Mouse (Mus musculus): ENCODE measurements around the gene Map3k6. TPM values are rescaled to one million over a fixed set of nuclear protein-coding genes. Genes with fewer than 3 reads are reported as not detected.
A peak's percentile ranks its signal among the peaks of the same experiment; 100 is the strongest.

The Map3k6 gene
- polyA plus RNA-seq, 1 experiment from 2014 or later: 2.6 TPM

GRCm38 (mm10) chr4:133242710-133243109, 2.1 kb downstream of the Map3k6 start:
- no peak for ATAC-seq (ENCODE audit: low read depth)
- H3K4me2 ChIP-seq (ENCODE audit: low read depth, low read length): no peak overlapping the region
- peaks cover 27% of the 10 kb centered on the region for H3K27me3 ChIP-seq (ENCODE audit: control insufficient read depth, insufficient read depth, low read length)
- H3K4me1 ChIP-seq (ENCODE audit: control insufficient read depth, insufficient read depth, low read length): no peaks in the 10 kb centered on the region
- no peaks in the 10 kb centered on the region for H3K36me3 ChIP-seq (ENCODE audit: control insufficient read depth, insufficient read depth, low read length)
- 54% methylated on average over 9 of the region's 9 CpGs for WGBS
- no peak overlapping the region for H3K4me3 ChIP-seq (ENCODE audit: low read depth, low read length)
- no peak overlapping the region for H3K27ac ChIP-seq (ENCODE audit: low read depth, low read length)
- no peak overlapping the region for H3K9ac ChIP-seq (replicated peaks; ENCODE audit: low read depth, low read length)
- no peaks in the 10 kb centered on the region for H3K9me3 ChIP-seq (ENCODE audit: control insufficient read depth, low read length)

DNA sequence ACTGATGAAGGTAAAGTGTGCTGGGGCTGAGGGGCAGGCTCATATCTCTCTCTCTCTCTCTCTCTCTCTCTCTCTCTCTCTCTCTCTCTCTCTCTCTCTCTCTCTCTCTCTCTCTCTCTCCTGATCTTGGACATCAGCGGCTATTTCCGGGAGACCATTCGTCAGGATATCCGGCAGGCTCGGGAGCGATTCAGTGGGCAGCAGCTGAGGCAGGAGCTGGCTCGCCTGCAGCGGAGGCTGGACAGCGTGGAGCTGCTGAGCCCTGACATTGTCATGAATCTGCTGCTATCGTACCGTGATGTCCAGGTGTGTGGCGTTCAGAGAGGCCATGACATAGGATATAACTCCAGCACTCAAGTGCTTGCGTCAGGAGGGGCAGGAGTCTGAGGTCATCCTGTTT, 2.9 kb downstream of the Map3k6 start:
- no peaks in the 10 kb centered on the region for H3K9me3 ChIP-seq (ENCODE audit: control insufficient read depth, low read length)
- peaks cover 27% of the 10 kb centered on the region for H3K27me3 ChIP-seq (ENCODE audit: control insufficient read depth, insufficient read depth, low read length)
- no peaks in the 10 kb centered on the region for H3K4me1 ChIP-seq (ENCODE audit: control insufficient read depth, insufficient read depth, low read length)
- 35% methylated on average over 13 of the region's 13 CpGs for WGBS
- H3K4me3 ChIP-seq (ENCODE audit: low read depth, low read length): no peak overlapping the region
- no peaks in the 10 kb centered on the region for H3K36me3 ChIP-seq (ENCODE audit: control insufficient read depth, insufficient read depth, low read length)
- no peak overlapping the region for H3K27ac ChIP-seq (ENCODE audit: low read depth, low read length)
- H3K4me2 ChIP-seq (ENCODE audit: low read depth, low read length): no peak overlapping the region
- no peak overlapping the region for H3K9ac ChIP-seq (replicated peaks; ENCODE audit: low read depth, low read length)
- ATAC-seq (ENCODE audit: low read depth): no peak

GRCm38 (mm10) chr4:133244289-133244688, 3.7 kb downstream of the Map3k6 start:
- 94% methylated on average over 1 of the region's 1 CpGs for WGBS
- H3K9ac ChIP-seq (replicated peaks; ENCODE audit: low read depth, low read length): no peak overlapping the region
- ATAC-seq (ENCODE audit: low read depth): no peak
- H3K9me3 ChIP-seq (ENCODE audit: control insufficient read depth, low read length): no peaks in the 10 kb centered on the region
- no peak overlapping the region for H3K27ac ChIP-seq (ENCODE audit: low read depth, low read length)
- no peak overlapping the region for H3K4me3 ChIP-seq (ENCODE audit: low read depth, low read length)
- H3K36me3 ChIP-seq (ENCODE audit: control insufficient read depth, insufficient read depth, low read length): no peaks in the 10 kb centered on the region
- H3K27me3 ChIP-seq (ENCODE audit: control insufficient read depth, insufficient read depth, low read length): peaks cover 27% of the 10 kb centered on the region
- no peak overlapping the region for H3K4me2 ChIP-seq (ENCODE audit: low read depth, low read length)
- H3K4me1 ChIP-seq (ENCODE audit: control insufficient read depth, insufficient read depth, low read length): no peaks in the 10 kb centered on the region

DNA sequence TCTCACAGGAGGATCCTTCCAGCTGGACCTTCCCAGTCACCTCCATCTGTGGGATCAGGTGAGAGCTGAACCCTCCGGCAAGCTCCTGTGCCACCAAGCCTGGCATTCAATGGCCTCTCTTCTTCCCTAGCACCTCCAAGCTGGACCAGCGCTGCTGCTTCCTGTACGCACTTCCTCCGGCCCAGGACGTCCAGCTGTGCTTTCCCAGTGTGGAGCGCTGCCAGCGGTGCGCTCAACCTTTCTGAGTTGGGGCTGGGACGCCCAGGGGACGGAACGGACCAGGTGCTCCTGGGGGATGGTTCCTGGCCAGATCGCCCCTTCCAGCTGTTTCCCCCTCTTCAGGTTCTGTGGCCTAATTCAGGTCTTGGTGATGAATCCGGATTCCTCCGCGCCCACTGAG, 6.5 kb downstream of the Map3k6 start:
- H3K9me3 ChIP-seq (ENCODE audit: control insufficient read depth, low read length): no peaks in the 10 kb centered on the region
- H3K4me2 ChIP-seq (ENCODE audit: low read depth, low read length): no peak overlapping the region
- H3K27ac ChIP-seq (ENCODE audit: low read depth, low read length): no peak overlapping the region
- peaks cover 34% of the 10 kb centered on the region for H3K27me3 ChIP-seq (ENCODE audit: control insufficient read depth, insufficient read depth, low read length)
- 26% methylated on average over 15 of the region's 15 CpGs for WGBS
- ATAC-seq (ENCODE audit: low read depth): no peak
- no peak overlapping the region for H3K4me3 ChIP-seq (ENCODE audit: low read depth, low read length)
- H3K36me3 ChIP-seq (ENCODE audit: control insufficient read depth, insufficient read depth, low read length): no peaks in the 10 kb centered on the region
- no peak overlapping the region for H3K9ac ChIP-seq (replicated peaks; ENCODE audit: low read depth, low read length)
- H3K4me1 ChIP-seq (ENCODE audit: control insufficient read depth, insufficient read depth, low read length): peaks cover 5% of the 10 kb centered on the region; the same call in 1 of the 2 replicates

GRCm38 (mm10) chr4:133247806-133248449, 7.3 kb downstream of the Map3k6 start:
- Histone ChIP-seq H3K4me1 (ENCODE audit: control insufficient read depth, insufficient read depth, low read length) (peaks cover 5% of the 10 kb centered on the region; the same call in 1 of the 2 replicates), H3K4me2 (ENCODE audit: low read depth, low read length) (no peak overlapping the region), H3K9ac (replicated peaks; ENCODE audit: low read depth, low read length) (no peak overlapping the region), H3K27ac (ENCODE audit: low read depth, low read length) (no peak overlapping the region), H3K36me3 (ENCODE audit: control insufficient read depth, insufficient read depth, low read length) (no peaks in the 10 kb centered on the region), H3K9me3 (ENCODE audit: control insufficient read depth, low read length) (no peaks in the 10 kb centered on the region), H3K27me3 (ENCODE audit: control insufficient read depth, insufficient read depth, low read length) (peaks cover 28% of the 10 kb centered on the region), H3K4me3 (ENCODE audit: low read depth, low read length) (no peak overlapping the region)
- ATAC-seq (ENCODE audit: low read depth): no peak
- 82% methylated on average over 13 of the region's 13 CpGs for WGBS

DNA sequence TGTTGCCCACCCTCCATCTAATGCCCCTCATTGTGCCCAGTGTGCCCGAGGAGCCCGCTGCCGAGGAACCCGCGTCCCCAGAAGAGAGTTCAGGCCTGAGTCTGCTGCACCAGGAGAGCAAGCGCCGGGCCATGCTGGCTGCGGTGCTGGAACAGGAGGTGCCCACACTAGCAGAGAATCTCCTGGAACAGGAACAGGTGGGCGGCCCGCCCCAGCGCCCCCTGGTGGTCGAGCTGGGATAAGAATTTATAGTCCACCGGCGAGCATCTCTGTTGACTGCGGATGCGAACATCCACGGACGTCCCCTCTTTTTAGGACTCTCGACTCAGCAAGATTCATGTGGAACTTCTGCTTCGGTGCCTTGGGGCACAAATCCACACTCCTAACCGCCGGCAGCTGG, 10.0 kb downstream of the Map3k6 start:
- Histone ChIP-seq H3K9me3 (ENCODE audit: control insufficient read depth, low read length) (no peaks in the 10 kb centered on the region), H3K27me3 (ENCODE audit: control insufficient read depth, insufficient read depth, low read length) (peaks cover 26% of the 10 kb centered on the region), H3K4me3 (ENCODE audit: low read depth, low read length) (peak overlapping the region; percentile 18), H3K27ac (ENCODE audit: low read depth, low read length) (no peak overlapping the region), H3K4me2 (ENCODE audit: low read depth, low read length) (peak overlapping the region; percentile 50), H3K36me3 (ENCODE audit: control insufficient read depth, insufficient read depth, low read length) (no peaks in the 10 kb centered on the region), H3K9ac (replicated peaks; ENCODE audit: low read depth, low read length) (0 out of 2 replicates have a peak overlapping the region, but pooled peaks have one; percentile 21), H3K4me1 (ENCODE audit: control insufficient read depth, insufficient read depth, low read length) (peaks cover 5% of the 10 kb centered on the region; the same call in 1 of the 2 replicates)
- WGBS: 4% methylated on average over 22 of the region's 22 CpGs
- ATAC-seq (ENCODE audit: low read depth): no peak

DNA sequence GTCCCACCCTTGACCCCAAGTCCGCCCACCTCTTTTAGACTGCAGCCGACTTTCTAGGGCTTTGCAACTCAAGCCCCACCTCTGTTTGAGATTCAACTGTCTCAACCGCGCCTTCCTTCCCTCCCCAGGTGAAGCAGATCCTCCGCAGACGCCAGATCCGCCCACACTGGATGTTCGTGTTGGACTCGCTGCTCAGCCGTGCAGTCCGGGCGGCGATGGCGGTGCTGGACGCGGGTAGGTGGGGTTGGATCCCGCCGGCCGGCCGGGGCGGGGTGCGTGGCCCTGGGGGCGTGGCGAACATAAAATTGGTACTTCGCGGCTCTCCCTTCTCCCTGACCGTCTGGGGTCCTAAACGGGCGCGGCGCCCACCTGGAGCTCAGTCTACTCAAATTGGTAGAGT, 10.6 kb downstream of the Map3k6 start:
- Histone ChIP-seq H3K4me1 (ENCODE audit: control insufficient read depth, insufficient read depth, low read length) (peaks cover 5% of the 10 kb centered on the region; the same call in 1 of the 2 replicates), H3K36me3 (ENCODE audit: control insufficient read depth, insufficient read depth, low read length) (no peaks in the 10 kb centered on the region), H3K9me3 (ENCODE audit: control insufficient read depth, low read length) (no peaks in the 10 kb centered on the region), H3K4me2 (ENCODE audit: low read depth, low read length) (peak overlapping the region; percentile 50), H3K27ac (ENCODE audit: low read depth, low read length) (no peak overlapping the region), H3K4me3 (ENCODE audit: low read depth, low read length) (peak overlapping the region; percentile 18), H3K9ac (replicated peaks; ENCODE audit: low read depth, low read length) (0 out of 2 replicates have a peak overlapping the region, but pooled peaks have one; percentile 21), H3K27me3 (ENCODE audit: control insufficient read depth, insufficient read depth, low read length) (peaks cover 26% of the 10 kb centered on the region)
- under 1% methylated on average over 31 of the region's 31 CpGs for WGBS
- no peak for ATAC-seq (ENCODE audit: low read depth)

- Histone ChIP-seq H3K36me3 (ENCODE audit: control insufficient read depth, insufficient read depth, low read length) (no peaks in the 10 kb centered on the region), H3K9ac (replicated peaks; ENCODE audit: low read depth, low read length) (no peak overlapping the region), H3K4me1 (ENCODE audit: control insufficient read depth, insufficient read depth, low read length) (peaks cover 5% of the 10 kb centered on the region; the same call in 1 of the 2 replicates), H3K4me2 (ENCODE audit: low read depth, low read length) (no peak overlapping the region), H3K27me3 (ENCODE audit: control insufficient read depth, insufficient read depth, low read length) (peaks cover 26% of the 10 kb centered on the region), H3K27ac (ENCODE audit: low read depth, low read length) (no peak overlapping the region), H3K9me3 (ENCODE audit: control insufficient read depth, low read length) (no peaks in the 10 kb centered on the region), H3K4me3 (ENCODE audit: low read depth, low read length) (no peak overlapping the region)
- 45% methylated on average over 4 of the region's 4 CpGs for WGBS
- ATAC-seq (ENCODE audit: low read depth): no peak
Measured at GRCm38 (mm10) chr4:133252089-133252488, 11.5 kb downstream of the Map3k6 start.

DNA sequence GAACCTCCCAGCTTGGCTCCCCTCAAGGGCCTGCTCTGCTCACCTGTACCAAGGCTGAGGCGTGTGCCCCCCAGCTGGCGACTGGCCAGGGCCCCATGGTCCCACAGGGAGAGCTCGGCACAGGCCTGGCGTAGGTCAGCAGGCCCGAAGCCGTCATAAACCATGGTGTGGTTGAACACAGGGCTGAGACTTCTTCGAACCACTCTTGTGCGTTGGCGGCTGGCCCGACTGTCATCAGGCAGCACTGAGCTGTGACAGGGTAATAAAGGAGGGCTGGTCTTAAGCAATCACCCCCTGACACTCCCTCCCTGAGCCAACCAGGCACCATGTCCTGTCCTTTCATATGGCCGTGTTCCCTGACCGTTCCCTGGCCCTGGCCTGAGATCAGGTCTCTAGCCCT, 12.8 kb downstream of the Map3k6 start:
- Histone ChIP-seq H3K4me2 (ENCODE audit: low read depth, low read length) (no peak overlapping the region), H3K9me3 (ENCODE audit: control insufficient read depth, low read length) (no peaks in the 10 kb centered on the region), H3K4me1 (ENCODE audit: control insufficient read depth, insufficient read depth, low read length) (peaks cover 5% of the 10 kb centered on the region; the same call in 1 of the 2 replicates), H3K9ac (replicated peaks; ENCODE audit: low read depth, low read length) (no peak overlapping the region), H3K36me3 (ENCODE audit: control insufficient read depth, insufficient read depth, low read length) (no peaks in the 10 kb centered on the region), H3K27ac (ENCODE audit: low read depth, low read length) (no peak overlapping the region), H3K27me3 (ENCODE audit: control insufficient read depth, insufficient read depth, low read length) (peaks cover 26% of the 10 kb centered on the region), H3K4me3 (ENCODE audit: low read depth, low read length) (no peak overlapping the region)
- WGBS: 37% methylated on average over 12 of the region's 12 CpGs
- ATAC-seq (ENCODE audit: low read depth): no peak

Data from neural tube, embryonic 14.5 days (tissue).